Mouse (Mus musculus) testis, adult 10 weeks (tissue): ENCODE measurements around the gene Rpgrip1. TPM values are rescaled to one million over a fixed set of nuclear protein-coding genes. Genes with fewer than 3 reads are reported as not detected.

Experiments
- polyA plus RNA-seq: library from polyadenylated mRNA; stranded (reverse); fragments of 350-450 nt; fragmentation: Illumina TruSeq; extraction: RNeasy Lipid Tissue Mini Kit (QIAGEN cat#74804); gene quantifications from one replicate; pipeline ENCODE4 v1.2.3, GENCODE M21; 2014; ENCODE audit warnings: low read depth, low replicate concordance

Gene Rpgrip1
- 341 TPM for polyA plus RNA-seq

DNA sequence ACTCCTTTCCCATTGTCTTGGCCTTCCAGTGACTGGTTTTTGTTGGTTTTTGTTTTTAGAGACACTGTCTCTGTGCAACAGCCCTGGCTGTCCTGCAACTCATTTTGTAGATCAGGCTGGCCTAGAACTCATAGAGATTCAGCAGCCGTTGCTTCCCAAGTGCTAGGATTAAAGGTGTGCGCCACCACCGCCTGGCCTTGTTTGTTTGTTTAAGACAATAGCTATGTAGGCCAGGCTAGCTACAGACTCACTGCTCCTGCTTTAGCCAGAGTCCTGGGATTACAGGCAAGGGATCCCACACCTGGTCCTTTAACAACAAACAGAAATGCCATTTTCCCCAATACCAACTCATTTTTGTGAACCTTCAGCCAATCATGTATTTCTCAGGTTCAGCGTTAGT, at the start of gene Rpgrip1:
Gene Rpgrip1, plus strand, starts transcription at position 359 of the 400 bp plus-strand sequence.

GRCm38 (mm10) chr14:52103856-52104676, 6.4 kb upstream of the Rpgrip1 start, which contains the start of gene Hnrnpc:
Gene Hnrnpc, minus strand, starts transcription at chr14:52104028.

DNA sequence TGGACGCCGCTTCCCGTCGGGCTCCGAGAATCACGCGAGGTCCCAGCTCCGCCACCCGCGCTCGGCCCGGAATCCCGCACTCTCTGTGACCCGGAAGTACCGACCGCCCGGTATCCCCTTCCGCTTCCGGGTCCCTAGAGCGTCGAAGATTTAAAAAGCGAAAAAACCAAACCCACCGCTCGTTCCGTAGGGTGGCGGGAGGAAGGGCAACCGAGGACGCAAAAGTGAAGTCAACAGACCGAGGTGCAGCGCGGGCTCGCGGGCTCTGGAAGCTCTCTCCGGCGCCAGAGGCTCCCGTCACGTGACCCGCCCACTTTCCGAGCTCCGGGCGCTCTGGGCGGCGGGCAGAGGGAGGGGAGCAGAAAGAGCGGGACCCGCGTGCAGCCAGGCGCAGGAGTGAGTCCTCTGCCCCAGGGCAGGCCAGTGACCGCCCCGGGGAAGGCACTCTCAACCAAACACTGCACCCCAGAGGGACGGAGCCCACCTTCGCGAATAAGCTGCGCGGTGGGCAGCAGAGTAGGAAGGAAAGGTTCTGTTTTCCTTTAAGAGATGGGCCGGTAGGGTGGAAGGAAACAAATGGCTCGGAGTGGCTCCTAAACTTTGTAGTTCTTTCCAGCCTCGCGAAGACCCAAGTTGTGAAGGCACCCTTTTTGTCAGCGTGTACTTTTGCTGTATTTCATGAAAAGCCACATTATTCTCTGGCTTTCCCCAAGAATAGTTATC, 86.8 kb downstream of the Rpgrip1 start, which contains the start of gene Supt16:
Gene Supt16, minus strand, starts transcription at position 261 of the 723 bp plus-strand sequence.

Other genes starting within 250 kb of the Rpgrip1 start
- 2.7 TPM for gene Mettl17, start 225.9 kb upstream of the Rpgrip1 start, polyA plus RNA-seq
- 0.08 TPM for gene Slc39a2, start 217.8 kb upstream of the Rpgrip1 start, polyA plus RNA-seq
- 30.5 TPM for gene Ndrg2, start 196.5 kb upstream of the Rpgrip1 start, polyA plus RNA-seq
- gene Tppp2, start 192.3 kb upstream of the Rpgrip1 start, polyA plus RNA-seq = 324 TPM
- not detected for gene Rnase13, start 187.9 kb upstream of the Rpgrip1 start, polyA plus RNA-seq
- gene Arhgef40, start 126.0 kb upstream of the Rpgrip1 start, polyA plus RNA-seq = 1.4 TPM
- gene Tmem253, start 95.0 kb upstream of the Rpgrip1 start, polyA plus RNA-seq = not detected
- 3.2 TPM for gene Zfp219, start 90.0 kb upstream of the Rpgrip1 start, polyA plus RNA-seq
- 0.15 TPM for gene Olfr221, start 68.2 kb upstream of the Rpgrip1 start, polyA plus RNA-seq
- gene Hnrnpc, start 6.7 kb upstream of the Rpgrip1 start, polyA plus RNA-seq = 187 TPM
- 67.2 TPM for gene Supt16, start 86.7 kb downstream of the Rpgrip1 start, polyA plus RNA-seq
- 86.5 TPM for gene Chd8, start 147.1 kb downstream of the Rpgrip1 start, polyA plus RNA-seq
- 38.3 TPM for gene Tox4, start 168.4 kb downstream of the Rpgrip1 start, polyA plus RNA-seq
- gene Rab2b, start 168.8 kb downstream of the Rpgrip1 start, polyA plus RNA-seq = 31.9 TPM
- 16.2 TPM for gene Mettl3, start 194.4 kb downstream of the Rpgrip1 start, polyA plus RNA-seq
- gene Sall2, start 218.1 kb downstream of the Rpgrip1 start, polyA plus RNA-seq = 0.46 TPM
- gene Olfr1513, start 245.7 kb downstream of the Rpgrip1 start, polyA plus RNA-seq = not detected